Mouse (Mus musculus) heart, adult 2 months (tissue): ENCODE measurements around the gene 9330182O14Rik. TPM values are rescaled to one million over a fixed set of nuclear protein-coding genes. Genes with fewer than 3 reads are reported as not detected.
A peak's percentile ranks its signal among the peaks of the same experiment; 100 is the strongest.

Experiments used
- DNase-seq, 2 experiments: peaks; one replicate each; pipeline ENCODE4 v3.0.0; 2021
- H3K27ac ChIP-seq: fragments of 200-600 bp; 2 replicates; pipeline ENCODE4 v1.8.1; 2022
- H3K27me3 ChIP-seq: fragments of 200-500 bp; 2 replicates; pipeline ENCODE4 v1.6.1; 2012; ENCODE audit warnings: mild to moderate bottlenecking, low read length, inconsistent platforms, mixed read lengths; ENCODE audit not compliant: control insufficient read depth, insufficient read depth
- H3K36me3 ChIP-seq: fragments of 200-500 bp; 2 replicates; pipeline ENCODE4 v1.6.1; 2012; ENCODE audit warnings: low read length, inconsistent platforms; ENCODE audit not compliant: control insufficient read depth, insufficient read depth
- H3K4me1 ChIP-seq: fragments of 200-500 bp; 2 replicates; pipeline ENCODE4 v1.6.1; 2011; ENCODE audit warnings: low read length; ENCODE audit not compliant: control insufficient read depth, insufficient read depth
- H3K4me3 ChIP-seq: fragments of 200-600 bp; 2 replicates; pipeline ENCODE4 v1.8.1; 2022
- H3K79me2 ChIP-seq: fragments of 200-500 bp; replicated peaks from 2 replicates; pipeline ENCODE4 v1.6.1; 2012; ENCODE audit warnings: mild to moderate bottlenecking, inconsistent platforms, low read length, moderate library complexity, mixed read lengths; ENCODE audit not compliant: control insufficient read depth, insufficient read depth
- H3K9ac ChIP-seq: fragments of 200-500 bp; 2 replicates; pipeline ENCODE4 v1.6.1; 2012; ENCODE audit warnings: low read depth, mild to moderate bottlenecking, control low read depth, inconsistent platforms, low read length, mixed read lengths
- CTCF ChIP-seq: fragments of 200-600 bp; IDR thresholded peaks from 2 replicates; pipeline ENCODE4 v1.8.1; 2022; ENCODE audit warnings: antibody characterized with exemption, mild to moderate bottlenecking, moderate library complexity
- EP300 ChIP-seq: fragments of 200-500 bp; IDR thresholded peaks from 2 replicates; pipeline ENCODE4 v1.6.1; 2011; ENCODE audit warnings: low read depth, low read length, control low read depth; ENCODE audit not compliant: insufficient read depth
- POLR2A ChIP-seq: fragments of 200-500 bp; IDR thresholded peaks from 2 replicates; pipeline ENCODE4 v1.6.1; 2011; ENCODE audit warnings: mild to moderate bottlenecking, low read depth, low read length, control low read depth; ENCODE audit not compliant: insufficient read depth
- WGBS: fragments of 180-500 bp; shearing (Covaris S2); methylation state at CpG from one replicate; pipeline ENCODE4 v1.1.7; 2018; 5-methylcytosine and 5-hydroxymethylcytosine counted together
- intact Hi-C: fragments of 180-260 bp; cut with DNase I; formaldehyde crosslinking; loops from one replicate; pipeline ENCODE4 v1.15.1; 2025
- polyA plus RNA-seq: library from polyadenylated mRNA; depleted of rRNA; stranded (reverse); fragments of >200 nt; gene quantifications from 2 replicates; pipeline ENCODE4 v1.2.3, GENCODE M21; 2012
- total RNA-seq, 2 experiments: library from RNA; stranded (reverse); gene quantifications; 2 replicates each; pipeline ENCODE4 v1.2.3; 2021

Gene 9330182O14Rik
- total and polyA plus RNA-seq, 3 experiments = not detected

DNA sequence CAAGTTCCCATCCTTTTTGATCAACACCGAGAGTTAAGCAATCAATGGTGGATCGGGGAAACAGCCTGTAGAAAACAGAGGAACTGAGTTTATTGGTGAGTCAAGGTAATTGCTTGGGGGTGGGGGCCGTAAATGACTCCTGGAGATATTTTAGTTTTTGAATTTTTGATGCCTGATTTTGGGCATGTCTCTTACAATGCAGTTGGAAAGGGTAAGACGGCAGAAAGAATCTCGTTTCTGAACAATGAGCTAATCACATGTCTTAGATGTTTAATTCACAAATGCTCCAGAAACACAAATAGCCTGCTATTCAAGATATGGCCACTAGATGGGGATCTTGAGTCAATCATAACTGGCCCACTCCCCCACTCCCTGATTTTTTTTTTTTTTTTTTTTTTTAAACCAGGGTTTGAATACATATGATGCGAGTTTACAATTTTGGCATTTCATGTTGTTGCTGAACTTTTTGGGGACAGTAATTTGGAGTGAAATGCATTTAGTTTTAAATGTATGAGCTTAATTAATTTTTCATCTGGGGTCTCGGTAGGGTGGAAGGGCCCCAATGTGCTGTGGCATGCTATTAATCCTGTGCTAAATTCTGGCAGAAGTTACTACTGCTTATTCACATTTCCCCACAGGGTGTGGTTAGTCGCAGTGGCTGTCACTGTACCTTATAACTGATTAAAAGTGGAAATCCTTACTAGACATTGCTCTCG, 32.6 kb downstream of the 9330182O14Rik start:
- H3K4me3 ChIP-seq = peak overlapping the region; percentile 47
- peak in 1 of 2 experiments; percentile 4 for DNase-seq
- WGBS = 23% methylated on average over 9 of the region's 9 CpGs

DNA sequence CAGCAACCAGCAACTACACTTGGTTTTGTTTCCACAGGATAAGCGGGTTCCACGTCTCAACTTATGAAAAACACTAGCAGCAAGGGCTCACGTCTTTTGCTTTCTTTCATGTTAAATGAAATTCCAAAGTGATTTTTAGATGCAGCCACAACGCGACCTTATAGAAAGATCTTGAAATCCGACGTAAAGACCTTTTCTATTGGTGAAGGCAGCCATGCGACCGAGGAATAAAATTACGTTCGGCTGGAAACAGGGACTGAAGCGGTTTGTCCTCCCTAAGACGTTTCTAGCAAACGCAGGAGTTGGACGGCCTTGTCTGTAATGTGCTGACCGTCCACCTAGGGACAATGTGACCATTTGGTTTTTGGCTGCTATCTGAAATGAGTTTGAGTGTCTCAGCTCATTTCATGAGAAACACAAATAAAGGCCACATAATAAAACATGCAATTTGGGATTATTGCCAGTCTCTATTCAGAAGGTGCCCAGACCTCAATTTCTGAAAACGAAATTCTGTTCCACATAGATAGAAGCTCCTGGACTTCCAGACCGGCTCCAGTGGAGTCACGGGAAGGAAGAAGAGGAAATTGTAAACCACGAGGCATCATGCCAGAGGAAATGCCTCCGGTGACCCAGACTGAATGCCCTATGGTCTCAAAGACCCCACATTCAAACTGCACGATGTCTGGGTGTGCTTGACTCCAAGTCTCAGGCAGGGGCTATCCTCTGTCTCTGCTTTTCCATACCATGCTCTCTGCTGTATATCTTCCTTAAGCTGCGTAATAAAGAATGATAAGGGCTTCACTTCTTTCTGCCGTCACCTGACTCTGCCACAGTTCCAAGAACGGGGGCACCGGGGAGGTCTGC, 33.3 kb downstream of the 9330182O14Rik start:
- TF ChIP-seq EP300 (no peak), CTCF (no peak), POLR2A (no peak)
- intact Hi-C loops = no loop called here
- H3K27ac ChIP-seq = peak overlapping the region; percentile 27
- peak overlapping the region; percentile 52 for H3K9ac ChIP-seq
- DNase-seq = peak; percentile 23 to 38
- H3K4me3 ChIP-seq = peak overlapping the region; percentile 47
- peaks cover 2% of the 10 kb centered on the region; the same call in 1 of the 2 replicates for H3K4me1 ChIP-seq
- H3K79me2 ChIP-seq = no peaks in the 10 kb centered on the region
- no peaks in the 10 kb centered on the region for H3K27me3 ChIP-seq
- 40% methylated on average over 26 of the region's 26 CpGs for WGBS
- H3K36me3 ChIP-seq = no peaks in the 10 kb centered on the region

More for the DNA sequence above, 32.6 kb downstream of the 9330182O14Rik start:
- H3K9ac ChIP-seq = no peak overlapping the region
- no peak overlapping the region for H3K27ac ChIP-seq
- intact Hi-C loops = loop anchor here (1.0 kb wide), 2 partner anchors 863 to 913 kb away; no protein-coding TSS in a partner anchor
- no peaks in the 10 kb centered on the region for H3K27me3 ChIP-seq
- H3K4me1 ChIP-seq = peaks cover 2% of the 10 kb centered on the region; the same call in 1 of the 2 replicates
- no peaks in the 10 kb centered on the region for H3K36me3 ChIP-seq
- no peaks in the 10 kb centered on the region for H3K79me2 ChIP-seq
- TF ChIP-seq EP300 (no peak), CTCF (peak; percentile 90)

DNA sequence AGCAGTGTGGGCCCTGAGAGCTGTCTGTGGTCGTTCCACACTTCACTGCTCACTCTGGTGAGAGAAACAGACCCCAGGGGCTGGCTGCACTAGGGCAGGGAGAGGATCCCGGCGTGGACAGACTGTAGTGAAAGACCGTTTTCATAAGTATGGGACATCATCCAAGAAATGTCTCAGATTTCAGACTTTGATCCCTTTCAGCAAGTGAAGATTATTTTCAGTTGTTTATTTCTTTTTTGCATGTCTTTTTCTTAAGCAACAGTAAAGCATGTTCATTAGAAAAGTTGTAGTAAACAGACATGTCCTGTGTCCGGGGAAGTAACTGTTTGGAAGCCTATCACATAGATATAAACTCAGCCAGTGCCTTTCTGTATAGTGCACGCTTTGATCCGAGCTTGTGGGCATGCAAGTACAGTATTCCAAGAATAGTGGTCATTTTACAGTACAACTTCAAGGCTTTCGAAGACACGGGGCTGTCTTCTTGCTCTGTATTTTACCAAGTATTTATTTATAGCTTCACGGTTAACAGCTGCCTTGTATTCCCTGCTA, 34.0 kb downstream of the 9330182O14Rik start:
- 31% methylated on average over 10 of the region's 10 CpGs for WGBS
- Histone ChIP-seq H3K9ac (peak overlapping the region; percentile 52), H3K79me2 (no peaks in the 10 kb centered on the region), H3K4me3 (peak overlapping the region; percentile 47), H3K4me1 (peaks cover 2% of the 10 kb centered on the region; the same call in 1 of the 2 replicates), H3K27ac (peak overlapping the region; percentile 27), H3K27me3 (no peaks in the 10 kb centered on the region), H3K36me3 (no peaks in the 10 kb centered on the region)
- intact Hi-C loops = no loop called here
- TF ChIP-seq POLR2A (no peak), EP300 (no peak), CTCF (no peak)
- peak in 1 of 2 experiments; percentile 34 for DNase-seq

- no peak for DNase-seq
- Histone ChIP-seq H3K27me3 (no peaks in the 10 kb centered on the region), H3K4me1 (peaks cover 2% of the 10 kb centered on the region; the same call in 1 of the 2 replicates), H3K4me3 (no peak overlapping the region), H3K27ac (no peak overlapping the region), H3K36me3 (no peaks in the 10 kb centered on the region), H3K9ac (no peak overlapping the region), H3K79me2 (no peaks in the 10 kb centered on the region)
- no peak for TF ChIP-seq POLR2A
- TF ChIP-seq EP300 = no peak
- TF ChIP-seq CTCF = no peak
- intact Hi-C loops = no loop called here
- WGBS = 95% methylated on average over 5 of the region's 5 CpGs
These were observed 34.9 kb downstream of the 9330182O14Rik start for GRCm38 (mm10) chr15:40169061-40169460.

DNA sequence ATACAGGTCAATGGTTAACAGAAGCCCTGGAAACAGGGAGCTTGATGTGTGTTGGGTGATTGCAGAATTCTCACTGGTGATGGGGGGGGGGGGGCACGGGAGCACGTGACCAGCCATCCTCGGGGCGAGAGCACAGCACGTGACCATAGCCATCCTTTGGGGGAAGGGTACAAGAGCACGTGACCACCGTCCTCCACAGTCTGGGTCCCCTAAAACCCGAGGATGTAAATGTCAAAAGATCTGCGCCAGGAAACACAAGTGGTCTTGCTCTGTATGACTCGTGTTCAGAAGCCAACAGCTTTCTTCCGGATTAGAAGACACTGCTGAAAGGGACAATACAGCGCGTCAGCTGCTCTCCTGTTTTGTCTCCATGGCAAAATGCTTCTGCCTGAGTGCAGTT, 35.5 kb downstream of the 9330182O14Rik start:
- no peak overlapping the region for H3K4me3 ChIP-seq
- DNase-seq = no peak
- H3K27me3 ChIP-seq = no peaks in the 10 kb centered on the region
- no peaks in the 10 kb centered on the region for H3K79me2 ChIP-seq
- no peak for TF ChIP-seq POLR2A
- no peak for TF ChIP-seq EP300
- no peak for TF ChIP-seq CTCF
- intact Hi-C loops = no loop called here
- H3K4me1 ChIP-seq = peaks cover 2% of the 10 kb centered on the region; the same call in 1 of the 2 replicates
- no peak overlapping the region for H3K27ac ChIP-seq
- WGBS = 50% methylated on average over 13 of the region's 13 CpGs
- H3K9ac ChIP-seq = no peak overlapping the region
- no peaks in the 10 kb centered on the region for H3K36me3 ChIP-seq

DNA sequence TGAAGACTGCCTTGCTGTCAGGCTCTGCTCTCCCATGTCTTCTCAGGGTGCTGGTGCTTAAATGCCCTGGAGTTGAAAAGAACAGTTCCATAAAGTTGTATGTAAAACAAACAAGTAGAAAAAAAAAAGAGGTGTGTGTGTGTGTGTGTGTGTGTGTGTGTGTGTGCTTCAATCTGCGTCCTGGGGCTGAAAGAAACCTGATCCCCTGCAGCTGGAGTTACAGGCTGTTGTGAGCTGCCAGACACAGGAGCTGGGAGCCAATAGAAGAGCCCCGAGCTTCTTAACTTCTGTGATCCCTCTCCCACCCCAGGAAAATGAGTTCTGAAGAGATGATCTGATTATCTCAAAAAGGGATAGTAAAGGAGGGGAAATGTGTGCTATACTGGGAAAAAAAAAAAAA, 45.3 kb downstream of the 9330182O14Rik start:
- no peak overlapping the region for H3K9ac ChIP-seq
- no peak for DNase-seq
- no peak for TF ChIP-seq POLR2A
- no peak for TF ChIP-seq EP300
- TF ChIP-seq CTCF = no peak

More for the DNA sequence above, 45.3 kb downstream of the 9330182O14Rik start:
- intact Hi-C loops = no loop called here
- no peaks in the 10 kb centered on the region for H3K4me1 ChIP-seq
- no peak overlapping the region for H3K4me3 ChIP-seq
- no peak overlapping the region for H3K27ac ChIP-seq
- no peaks in the 10 kb centered on the region for H3K27me3 ChIP-seq
- H3K36me3 ChIP-seq = no peaks in the 10 kb centered on the region
- 40% methylated on average over 2 of the region's 2 CpGs for WGBS
- no peaks in the 10 kb centered on the region for H3K79me2 ChIP-seq
